Mouse (Mus musculus): ENCODE data around the gene Gm7971. TPM values are rescaled to one million over a fixed set of nuclear protein-coding genes. Genes with fewer than 3 reads are reported as not detected.

Gm7971 gene
- polyA plus RNA-seq (2012; rRNA removed) = not detected in 2 replicates

DNA sequence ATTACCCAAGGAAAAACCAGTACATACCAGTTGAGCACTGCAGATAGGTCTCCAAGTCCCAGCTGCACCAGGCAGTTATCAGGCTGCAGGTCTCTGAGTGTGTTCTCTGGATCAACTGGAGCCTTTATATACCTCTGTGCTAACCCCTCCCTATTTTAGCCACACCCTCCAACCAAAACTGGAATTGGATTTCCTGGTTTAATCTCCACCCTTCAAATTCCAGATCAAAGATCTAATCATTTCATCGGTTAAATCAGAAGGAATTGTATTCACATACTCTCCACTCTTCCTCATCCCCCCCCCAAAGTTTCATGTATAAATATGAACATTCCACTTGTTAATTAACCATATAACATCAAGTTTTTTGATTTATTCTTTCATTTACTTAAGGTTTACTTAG is at the start of gene Gm7971:
Gm7971 (minus strand) TSS at position 101 of the 400 bp plus-strand sequence.

Other genes starting within 250 kb of the Gm7971 start
- not detected in 2 replicates for gene D5Ertd577e, start 138.1 kb downstream of the Gm7971 start, polyA plus RNA-seq (2012; rRNA removed)
- not detected in 2 replicates for gene Gm3286, start 84.1 kb downstream of the Gm7971 start, polyA plus RNA-seq (2012; rRNA removed)
- not detected in 2 replicates for gene Gm7978, start 141.3 kb upstream of the Gm7971 start, polyA plus RNA-seq (2012; rRNA removed)
- gene Gm7982, start 147.1 kb upstream of the Gm7971 start, polyA plus RNA-seq (2012; rRNA removed) = not detected in 2 replicates
- gene E330014E10Rik, start 181.1 kb upstream of the Gm7971 start, polyA plus RNA-seq (2012; rRNA removed) = not detected in 2 replicates